Mouse (Mus musculus) midbrain, embryonic 14.5 days (tissue): ENCODE measurements around the gene Dab1. TPM values are rescaled to one million over a fixed set of nuclear protein-coding genes. Genes with fewer than 3 reads are reported as not detected.

Experiments used
- ATAC-seq: fragments of 200-750 bp; cut with Nextera tagmentation; 2 replicates; pipeline ENCODE4 v1.8.0; 2017; ENCODE audit warnings: moderate number of reproducible peaks, moderate library complexity; ENCODE audit not compliant: low FRiP score, low TSS enrichment
- DNase-seq: peaks from one replicate; pipeline ENCODE4 v3.0.0-alpha.2; 2015
- H3K27ac ChIP-seq: fragments of 300-500 bp; sonication (generic); replicated peaks from 2 replicates; pipeline ENCODE4 v1.5.1; 2014; ENCODE audit warnings: mild to moderate bottlenecking, low read depth, low read length, moderate library complexity
- H3K27me3 ChIP-seq: fragments of 300-500 bp; sonication (generic); 2 replicates; pipeline ENCODE4 v1.6.1; 2014; ENCODE audit warnings: low read length, control low read depth, mixed read lengths; ENCODE audit not compliant: control insufficient read depth, insufficient read depth
- H3K36me3 ChIP-seq: fragments of 300-500 bp; sonication (generic); 2 replicates; pipeline ENCODE4 v1.6.1; 2014; ENCODE audit warnings: low read length, control low read depth; ENCODE audit not compliant: control insufficient read depth, insufficient read depth
- H3K4me1 ChIP-seq: fragments of 300-500 bp; sonication (generic); 2 replicates; pipeline ENCODE4 v1.6.1; 2014; ENCODE audit warnings: mild to moderate bottlenecking, antibody characterized with exemption, low read length, control low read depth; ENCODE audit not compliant: control insufficient read depth, insufficient read depth
- H3K4me2 ChIP-seq: fragments of 300-500 bp; sonication (generic); 2 replicates; pipeline ENCODE4 v1.6.1; 2014; ENCODE audit warnings: mild to moderate bottlenecking, low read length, moderate library complexity
- H3K4me3 ChIP-seq: fragments of 300-500 bp; sonication (generic); replicated peaks from 2 replicates; pipeline ENCODE4 v1.5.1; 2014; ENCODE audit warnings: low read depth, low read length
- H3K9ac ChIP-seq: fragments of 300-500 bp; sonication (generic); replicated peaks from 2 replicates; pipeline ENCODE4 v1.6.1; 2014; ENCODE audit warnings: mild to moderate bottlenecking, low read length, moderate library complexity
- H3K9me3 ChIP-seq: fragments of 300-500 bp; sonication (generic); 2 replicates; pipeline ENCODE4 v1.6.1; 2016; ENCODE audit warnings: low read length, control low read depth, mixed read lengths; ENCODE audit not compliant: control insufficient read depth
- WGBS: fragments of 180-500 bp; shearing (Covaris S2); extraction: QIAGEN DNeasy Blood & Tissue Kit; methylation state at CpG from one replicate; pipeline ENCODE4 v1.1.7; 2014; 5-methylcytosine and 5-hydroxymethylcytosine counted together
- polyA plus RNA-seq: library from polyadenylated mRNA; unstranded; fragments of >200 nt; fragmentation: Nextera tagmentation; extraction: Ambion mirVana; gene quantifications from 2 replicates; pipeline ENCODE4 v1.2.1, GENCODE M21; 2014

Dab1 gene
- polyA plus RNA-seq, 1 experiment from 2014 or later: 146 TPM

DNA sequence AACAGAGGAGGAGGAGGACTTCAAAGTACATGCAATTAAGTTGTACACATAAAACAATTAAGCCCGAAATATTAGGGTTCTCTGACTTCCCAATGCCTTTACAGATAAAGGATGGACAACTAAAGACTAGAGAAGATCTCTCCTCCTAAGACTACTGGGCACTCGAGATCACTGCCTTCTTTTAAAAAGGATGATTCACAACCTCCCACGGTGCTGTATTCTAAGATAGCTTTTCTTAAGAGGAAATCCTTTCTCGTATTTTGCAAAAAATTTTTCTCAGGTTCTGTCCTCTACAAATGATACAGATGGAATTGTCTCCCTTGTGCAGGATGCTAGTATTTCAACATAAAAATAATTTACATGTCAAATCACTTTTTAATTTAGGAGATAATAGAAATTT lies 500.9 kb downstream of the Dab1 start:
- H3K4me1 ChIP-seq: no peaks in the 10 kb centered on the region

DNA sequence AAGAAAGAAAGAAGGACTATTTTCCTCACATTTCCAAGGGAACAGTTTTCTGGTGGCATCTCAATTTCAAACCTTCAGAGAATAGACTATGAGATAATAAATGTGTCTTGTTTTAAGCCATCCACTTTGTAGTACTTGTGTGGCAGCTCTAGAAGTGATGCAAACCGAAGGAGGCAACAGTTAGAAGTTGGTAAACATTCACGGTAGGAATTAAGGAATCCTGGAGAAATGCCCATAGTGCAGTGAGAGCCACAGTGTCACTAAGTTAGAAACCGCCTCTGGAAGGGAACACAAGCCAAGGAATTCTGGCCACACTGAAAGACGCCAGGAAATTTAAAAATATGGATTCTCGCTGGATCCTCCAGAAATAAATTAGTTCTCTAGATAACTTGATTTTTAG lies 502.8 kb downstream of the Dab1 start:
- ATAC-seq: no peak
- DNase-seq: no peak
- Histone ChIP-seq H3K9me3 (no peaks in the 10 kb centered on the region; the same call in 1 of the 2 replicates), H3K36me3 (no peaks in the 10 kb centered on the region), H3K4me2 (no peak overlapping the region), H3K27ac (no peak overlapping the region), H3K4me3 (no peak overlapping the region), H3K4me1 (no peaks in the 10 kb centered on the region), H3K9ac (no peak overlapping the region), H3K27me3 (no peaks in the 10 kb centered on the region)
- 93% methylated on average over 5 of the region's 5 CpGs for WGBS

More for the DNA sequence above, 500.9 kb downstream of the Dab1 start:
- Histone ChIP-seq H3K27ac (no peak overlapping the region), H3K27me3 (no peaks in the 10 kb centered on the region), H3K9me3 (no peaks in the 10 kb centered on the region; the same call in 1 of the 2 replicates), H3K4me2 (no peak overlapping the region), H3K4me3 (no peak overlapping the region), H3K36me3 (no peaks in the 10 kb centered on the region), H3K9ac (no peak overlapping the region)
- no peak for DNase-seq
- WGBS: 80% methylated on average over 4 of the region's 4 CpGs
- ATAC-seq: no peak

DNA sequence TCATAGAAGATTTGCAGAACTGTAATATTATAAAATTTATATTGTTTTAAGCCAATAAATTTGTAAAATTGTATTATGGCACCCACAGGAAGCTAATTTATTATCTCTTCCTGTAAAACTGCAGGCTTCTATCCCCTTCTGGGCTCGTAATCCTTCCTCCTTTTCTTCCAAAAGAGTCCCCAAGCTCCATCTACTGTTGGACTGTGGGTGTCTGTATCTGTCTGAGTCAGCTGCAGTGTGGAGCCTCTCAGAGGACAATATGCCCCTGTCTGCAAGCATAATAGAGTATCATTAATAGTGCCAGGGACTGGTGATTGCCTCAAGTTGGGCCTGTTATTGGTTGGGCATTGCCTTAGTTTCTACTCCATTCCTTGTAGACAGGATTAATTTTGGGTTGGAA lies 503.2 kb downstream of the Dab1 start:
- ATAC-seq: no peak
- Histone ChIP-seq H3K4me3 (no peak overlapping the region), H3K27me3 (no peaks in the 10 kb centered on the region), H3K4me1 (no peaks in the 10 kb centered on the region), H3K27ac (no peak overlapping the region), H3K36me3 (no peaks in the 10 kb centered on the region), H3K4me2 (no peak overlapping the region), H3K9ac (no peak overlapping the region), H3K9me3 (no peaks in the 10 kb centered on the region)
- WGBS: 76% methylated on average over 1 of the region's 1 CpGs
- DNase-seq: no peak

DNA sequence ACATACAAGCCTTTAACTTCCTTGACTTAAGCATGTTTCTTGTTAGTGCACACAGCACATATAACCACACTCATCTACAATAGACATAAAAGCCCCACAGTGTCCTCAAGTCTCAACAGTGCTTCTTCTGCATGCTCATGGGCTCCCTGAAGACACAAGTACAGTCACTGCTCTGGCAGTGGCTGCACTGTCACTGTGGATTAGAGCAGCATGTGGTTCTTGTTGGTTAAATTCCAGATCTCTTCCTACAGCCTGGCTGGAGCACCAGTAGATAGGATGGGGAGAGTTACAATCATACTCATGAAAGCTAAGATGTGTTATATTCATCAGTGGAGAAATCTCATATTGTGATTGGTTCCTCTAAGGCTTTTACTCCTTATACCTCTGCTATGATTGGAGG lies 534.5 kb downstream of the Dab1 start:
- no peak overlapping the region for H3K9ac ChIP-seq
- H3K9me3 ChIP-seq: no peaks in the 10 kb centered on the region
- H3K4me1 ChIP-seq: no peaks in the 10 kb centered on the region
- DNase-seq: no peak
- H3K27me3 ChIP-seq: no peaks in the 10 kb centered on the region
- no peaks in the 10 kb centered on the region for H3K36me3 ChIP-seq
- no peak overlapping the region for H3K4me2 ChIP-seq
- ATAC-seq: no peak
- H3K4me3 ChIP-seq: no peak overlapping the region
- H3K27ac ChIP-seq: no peak overlapping the region

DNA sequence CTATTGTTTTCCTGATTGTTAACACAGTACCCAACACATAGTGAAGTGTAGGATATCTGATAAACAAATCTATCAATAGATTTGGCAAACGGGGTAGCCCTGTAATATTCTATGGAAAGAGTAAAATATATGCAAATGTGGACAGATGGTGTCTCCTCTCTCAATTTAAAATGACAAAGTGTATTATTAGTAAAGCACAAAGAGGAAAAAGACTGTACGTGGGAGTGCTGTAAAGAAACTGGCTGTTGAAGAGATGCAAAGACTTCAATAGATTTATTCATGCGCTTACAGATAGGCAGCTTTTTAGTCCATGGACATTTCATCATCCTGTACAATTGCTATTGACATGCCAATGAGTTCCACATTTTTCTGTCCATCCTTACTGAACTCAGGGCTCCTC lies 558.9 kb downstream of the Dab1 start:
- 76% methylated on average over 3 of the region's 3 CpGs for WGBS

DNA sequence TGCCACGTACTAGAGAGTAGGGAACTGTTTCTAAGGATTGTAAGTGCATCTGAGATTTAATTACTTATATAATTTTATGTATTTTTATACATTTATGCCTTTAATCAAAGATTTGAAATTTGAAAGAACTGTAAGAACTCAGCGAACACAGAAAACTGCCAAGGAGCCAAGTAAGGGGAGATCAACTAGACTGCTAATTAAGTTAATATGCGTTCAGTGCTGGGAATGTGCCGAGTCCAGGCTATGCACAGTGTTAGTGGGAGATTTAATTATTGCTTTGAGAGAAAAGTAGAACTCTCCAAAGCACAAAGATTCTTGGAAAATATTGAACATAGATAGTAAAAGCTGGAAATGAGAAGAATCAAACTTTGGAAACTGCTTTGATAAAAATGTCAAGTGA lies 567.2 kb downstream of the Dab1 start:
- H3K9ac ChIP-seq: no peak overlapping the region
- H3K9me3 ChIP-seq: no peaks in the 10 kb centered on the region
- no peaks in the 10 kb centered on the region for H3K27me3 ChIP-seq
- H3K36me3 ChIP-seq: no peaks in the 10 kb centered on the region
- ATAC-seq (no peak), DNase-seq (no peak)
- no peak overlapping the region for H3K27ac ChIP-seq
- WGBS: 81% methylated on average over 4 of the region's 4 CpGs
- H3K4me2 ChIP-seq: no peak overlapping the region
- no peaks in the 10 kb centered on the region for H3K4me1 ChIP-seq
- H3K4me3 ChIP-seq: no peak overlapping the region

More for the DNA sequence above, 558.9 kb downstream of the Dab1 start:
- Histone ChIP-seq H3K9ac (no peak overlapping the region), H3K9me3 (no peaks in the 10 kb centered on the region), H3K27me3 (no peaks in the 10 kb centered on the region), H3K27ac (no peak overlapping the region), H3K36me3 (no peaks in the 10 kb centered on the region), H3K4me3 (no peak overlapping the region), H3K4me1 (no peaks in the 10 kb centered on the region), H3K4me2 (no peak overlapping the region)
- ATAC-seq: no peak
- no peak for DNase-seq

DNA sequence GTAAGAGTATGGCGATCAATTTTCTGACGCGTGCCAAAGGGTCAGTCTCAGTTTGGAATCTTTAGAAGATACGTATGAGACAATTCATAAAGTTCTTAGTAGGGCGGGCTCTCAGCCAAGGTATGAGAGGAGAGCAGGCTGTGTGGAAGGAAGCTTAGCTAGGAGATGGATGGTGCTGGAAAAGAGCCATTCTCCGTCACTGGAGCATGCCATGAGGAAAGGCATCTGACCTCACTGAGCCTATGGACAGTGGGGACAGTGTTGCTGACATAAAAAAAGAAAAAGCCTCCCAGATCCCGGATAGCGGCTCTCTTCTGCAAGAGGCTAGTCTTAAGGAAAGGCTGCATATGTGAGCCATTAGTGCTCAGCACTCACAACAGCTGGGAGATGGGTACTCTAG lies 579.5 kb downstream of the Dab1 start:
- WGBS: 92% methylated on average over 8 of the region's 8 CpGs
- no peak overlapping the region for H3K27ac ChIP-seq
- no peak for DNase-seq
- no peak for ATAC-seq
- H3K4me3 ChIP-seq: no peak overlapping the region
- H3K27me3 ChIP-seq: no peaks in the 10 kb centered on the region
- H3K4me2 ChIP-seq: no peak overlapping the region
- H3K36me3 ChIP-seq: no peaks in the 10 kb centered on the region
- no peaks in the 10 kb centered on the region for H3K9me3 ChIP-seq
- H3K4me1 ChIP-seq: no peaks in the 10 kb centered on the region
- no peak overlapping the region for H3K9ac ChIP-seq

DNA sequence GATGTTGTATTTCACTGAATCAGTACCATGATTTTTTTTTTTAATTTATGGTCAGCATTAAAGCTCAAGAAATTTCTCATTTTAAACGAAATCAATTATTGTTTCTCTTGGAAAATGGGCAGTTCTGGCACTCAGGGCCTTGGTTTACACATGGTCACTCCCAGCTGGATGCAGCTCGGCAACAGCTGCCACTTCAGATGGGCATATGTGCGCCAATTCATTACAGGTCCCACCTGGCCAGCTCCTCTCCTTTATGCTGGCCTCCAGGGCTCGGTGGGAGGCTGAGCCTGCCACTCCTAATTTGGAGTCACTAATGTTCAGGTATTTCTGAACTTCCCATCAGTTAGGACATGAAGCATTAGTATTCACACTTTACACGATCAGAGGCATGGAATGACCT lies 582.5 kb downstream of the Dab1 start:
- WGBS: 76% methylated on average over 5 of the region's 5 CpGs
- H3K4me2 ChIP-seq: no peak overlapping the region
- no peak overlapping the region for H3K4me3 ChIP-seq
- no peaks in the 10 kb centered on the region for H3K36me3 ChIP-seq
- H3K27ac ChIP-seq: no peak overlapping the region
- H3K4me1 ChIP-seq: peaks cover 4% of the 10 kb centered on the region; the same call in 1 of the 2 replicates
- no peak for ATAC-seq
- DNase-seq: no peak
- no peaks in the 10 kb centered on the region for H3K27me3 ChIP-seq
- no peaks in the 10 kb centered on the region for H3K9me3 ChIP-seq
- H3K9ac ChIP-seq: no peak overlapping the region

DNA sequence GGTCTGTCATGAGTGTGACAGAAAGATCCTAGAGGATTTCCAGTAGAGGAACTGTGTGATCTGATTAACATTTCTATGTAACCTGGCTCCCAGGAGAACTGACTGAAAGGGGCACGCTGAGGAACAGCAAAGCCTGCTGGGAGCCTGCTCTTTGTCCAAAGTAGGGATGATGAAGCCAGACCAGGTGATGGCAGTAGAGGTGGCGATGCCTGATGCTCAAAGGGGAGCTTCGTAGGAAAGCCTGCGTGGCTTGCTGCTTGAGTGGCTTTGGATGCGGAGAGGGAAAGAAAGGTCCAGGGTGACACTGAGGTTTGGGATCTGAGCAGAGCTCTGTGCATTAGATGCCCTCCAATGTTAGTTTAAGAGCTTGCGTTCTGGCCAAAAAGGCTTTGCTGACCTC lies 584.9 kb downstream of the Dab1 start:
- peaks cover 4% of the 10 kb centered on the region; the same call in 1 of the 2 replicates for H3K4me1 ChIP-seq
- no peak overlapping the region for H3K4me3 ChIP-seq
- no peaks in the 10 kb centered on the region for H3K9me3 ChIP-seq
- no peaks in the 10 kb centered on the region for H3K36me3 ChIP-seq
- DNase-seq: peak; percentile 50
- H3K4me2 ChIP-seq: no peak overlapping the region
- 29% methylated on average over 6 of the region's 6 CpGs for WGBS
- no peak overlapping the region for H3K9ac ChIP-seq
- no peak overlapping the region for H3K27ac ChIP-seq
- no peak for ATAC-seq
- no peaks in the 10 kb centered on the region for H3K27me3 ChIP-seq
